Mouse (Mus musculus) T-cell, adult 66 days (primary cell): Measurements from ENCODE around the gene Vmn2r113. TPM values are rescaled to one million over a fixed set of nuclear protein-coding genes. Genes with fewer than 3 reads are reported as not detected.

Experiments
- total RNA-seq, 2 experiments: library from RNA; stranded (reverse); gene quantifications; 3 replicates in 1 of 2; 4 replicates in 1 of 2; pipeline ENCODE4 v1.2.4; 2023

Vmn2r113 gene
- not detected for total RNA-seq

GRCm38 (mm10) chr17:22942684-22943083 is at the start of gene Vmn2r113:
Vmn2r113 (plus strand) TSS chr17:22942984.

Other genes with a start within 250 kb of the Vmn2r113 start
- gene Zfp945, start 75.8 kb upstream of the Vmn2r113 start, total RNA-seq, result 10 to 100 TPM; 23.2 to 25.5 TPM
- gene Vmn2r-ps130, start 118.2 kb downstream of the Vmn2r113 start, total RNA-seq, result not detected